Mouse (Mus musculus) CH12.LX (cell line): ENCODE measurements around the gene Jmjd1c. TPM values are rescaled to one million over a fixed set of nuclear protein-coding genes. Genes with fewer than 3 reads are reported as not detected.

Experiments used
- DNase-seq: peaks from one replicate; pipeline ENCODE4 v3.0.0-alpha.2; 2013; ENCODE audit errors: extremely low read depth
- H3K27ac ChIP-seq: 2 replicates; pipeline ENCODE4 v1.5.1; 2012; ENCODE audit warnings: low read depth, mild to moderate bottlenecking, control low read depth, moderate library complexity; ENCODE audit not compliant: insufficient read depth
- H3K27me3 ChIP-seq: replicated peaks from 2 replicates; pipeline ENCODE3; 2012; ENCODE audit warnings: inconsistent platforms
- H3K36me3 ChIP-seq, 2 experiments: replicated peaks in 1 of 2; 2 replicates each; pipeline versions ENCODE3 to v1.6.1; 2012; ENCODE audit warnings: inconsistent platforms in 1 of 2, low read length in 1 of 2, mild to moderate bottlenecking in 1 of 2, mixed read lengths in 1 of 2, moderate library complexity in 1 of 2; ENCODE audit not compliant: control insufficient read depth in 1 of 2, insufficient read depth in 1 of 2
- H3K4me1 ChIP-seq, 2 experiments: 2 replicates each; pipeline ENCODE4 v1.6.1; 2012; ENCODE audit warnings: inconsistent platforms in 1 of 2, moderate library complexity in 1 of 2; ENCODE audit not compliant: insufficient read depth in 2 of 2, control insufficient read depth in 1 of 2
- H3K4me2 ChIP-seq: 2 replicates; pipeline ENCODE4 v1.6.1; 2012; ENCODE audit warnings: low read depth, mild to moderate bottlenecking, control low read depth; ENCODE audit not compliant: poor library complexity, insufficient read depth, severe bottlenecking
- H3K4me3 ChIP-seq, 3 experiments: fragments of 150-350 bp in 1 of 3; sonication (generic) in 1 of 3; replicated peaks in 1 of 3; 2 replicates each; pipeline versions ENCODE3 to v1.5.1; 2011 to 2012; ENCODE audit warnings: low read depth in 2 of 3, low read length in 2 of 3, mild to moderate bottlenecking in 2 of 3, moderate library complexity in 2 of 3, control low read depth in 1 of 3, improper control_type of control experiment in 1 of 3, inconsistent platforms in 1 of 3, mixed read lengths in 1 of 3; ENCODE audit not compliant: poor library complexity in 1 of 3
- H3K79me2 ChIP-seq: replicated peaks from 2 replicates; pipeline ENCODE4 v1.6.1; 2012; ENCODE audit warnings: mild to moderate bottlenecking, moderate library complexity; ENCODE audit not compliant: control insufficient read depth, poor library complexity, insufficient read depth, severe bottlenecking; ENCODE audit errors: extremely low read depth
- H3K9ac ChIP-seq: 2 replicates; pipeline ENCODE4 v1.6.1; 2012; ENCODE audit warnings: low read depth, mild to moderate bottlenecking, control low read depth, moderate library complexity; ENCODE audit not compliant: insufficient read depth
- H3K9me3 ChIP-seq: replicated peaks from 2 replicates; pipeline ENCODE3; 2012; ENCODE audit warnings: low read length, inconsistent platforms, mixed read lengths
- CHD1 ChIP-seq: IDR thresholded peaks from 2 replicates; pipeline ENCODE4 v1.6.1; 2012; ENCODE audit warnings: low read depth, low read length, improper control_type of control experiment, inconsistent platforms
- CHD2 ChIP-seq: IDR thresholded peaks from 2 replicates; pipeline ENCODE4 v1.6.1; 2011; ENCODE audit warnings: low read length, improper control_type of control experiment
- E2F4 ChIP-seq: IDR thresholded peaks from 2 replicates; pipeline ENCODE4 v1.6.1; 2011; ENCODE audit warnings: low read depth, low read length, improper control_type of control experiment; ENCODE audit not compliant: insufficient replicate concordance
- MAX ChIP-seq: IDR thresholded peaks from 2 replicates; pipeline ENCODE4 v1.6.1; 2011; ENCODE audit warnings: low read length, improper control_type of control experiment
- MXI1 ChIP-seq: IDR thresholded peaks from 2 replicates; pipeline ENCODE4 v1.6.1; 2011; ENCODE audit warnings: mild to moderate bottlenecking, low read depth, low read length, improper control_type of control experiment
- NRF1 ChIP-seq: IDR thresholded peaks from 2 replicates; pipeline ENCODE4 v1.6.1; 2014; ENCODE audit warnings: low read depth, mild to moderate bottlenecking, inconsistent platforms, low read length, improper control_type of control experiment, moderate library complexity
- PAX5 ChIP-seq: IDR thresholded peaks from 2 replicates; pipeline ENCODE4 v1.6.1; 2012; ENCODE audit warnings: low read length, inconsistent platforms, mixed read lengths
- POLR2A ChIP-seq: IDR thresholded peaks from 2 replicates; pipeline ENCODE4 v1.6.1; 2011; ENCODE audit warnings: low read depth, mild to moderate bottlenecking, improper control_type of control experiment, low read length
- RAD21 ChIP-seq: IDR thresholded peaks from 2 replicates; pipeline ENCODE4 v1.6.1; 2011; ENCODE audit warnings: low read depth, mild to moderate bottlenecking, low read length, improper control_type of control experiment, moderate library complexity
- TBP ChIP-seq: conservative IDR thresholded peaks from 2 replicates; pipeline ENCODE4 v1.6.1; 2011; ENCODE audit warnings: low read depth, low read length, improper control_type of control experiment
- USF2 ChIP-seq: conservative IDR thresholded peaks from 2 replicates; pipeline ENCODE4 v1.6.1; 2011; ENCODE audit warnings: low read depth, low read length, improper control_type of control experiment
- ZNF384 ChIP-seq: IDR thresholded peaks from 2 replicates; pipeline ENCODE4 v1.6.1; 2012; ENCODE audit warnings: low read depth, low read length, improper control_type of control experiment, inconsistent platforms
- dilution Hi-C: fragments of 300-500 bp; cut with MboI; formaldehyde crosslinking; loops from 2 replicates; pipeline ENCODE4 v1.14.3; 2020; ENCODE audit warnings: low sequenced_read_pairs; ENCODE audit not compliant: extremely low pct_unique_long_range_greater_than_20kb, extremely low pct_ligation_motif_present
- in situ Hi-C: fragments of 300-500 bp; cut with MboI; formaldehyde crosslinking; loops from 3 replicates; pipeline ENCODE4 v1.14.3; 2019; ENCODE audit warnings: low sequenced_read_pairs, low pct_ligation_motif_present, low pct_unique_long_range_greater_than_20kb, mixed read lengths
- polyA plus RNA-seq: library from polyadenylated mRNA; unstranded; fragments of >175 nt; gene quantifications from 2 replicates; pipeline ENCODE4 v1.2.1, GENCODE M21; 2012; ENCODE audit warnings: low read depth; ENCODE audit not compliant: insufficient read length
- total RNA-seq, 2 experiments: library from RNA; depleted of rRNA; stranded (reverse); fragments of 300-350 nt in 1 of 2; fragments of >200 nt in 1 of 2; gene quantifications; 2 replicates each; pipeline ENCODE4 v1.2.3; 2012 to 2014

Jmjd1c gene
- total and polyA plus RNA-seq, 3 experiments: 41.2 to 50.1 (median 41.6) TPM

DNA sequence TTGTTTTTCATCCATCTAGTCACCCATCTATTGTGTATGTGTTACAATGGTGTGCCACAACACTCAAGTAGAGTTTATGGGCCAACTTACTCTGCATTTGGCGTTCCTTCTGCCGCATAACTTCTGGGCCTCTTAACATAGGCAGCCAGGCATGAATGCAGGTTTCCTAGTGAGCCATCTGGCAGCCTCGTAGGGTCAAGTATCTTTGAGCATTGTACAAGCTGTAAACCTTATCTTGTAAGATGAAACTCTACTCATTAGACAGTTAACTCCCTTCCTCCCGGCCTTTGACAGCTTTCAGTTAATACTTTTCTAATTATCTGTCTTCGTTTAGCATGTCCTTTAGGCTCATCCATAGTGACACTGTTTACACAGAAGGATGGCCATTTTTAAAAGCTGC lies 125.4 kb downstream of the Jmjd1c start:
- in situ Hi-C loops: no loop called here
- DNase-seq: peak; percentile 38
- H3K9ac ChIP-seq: no peak overlapping the region

DNA sequence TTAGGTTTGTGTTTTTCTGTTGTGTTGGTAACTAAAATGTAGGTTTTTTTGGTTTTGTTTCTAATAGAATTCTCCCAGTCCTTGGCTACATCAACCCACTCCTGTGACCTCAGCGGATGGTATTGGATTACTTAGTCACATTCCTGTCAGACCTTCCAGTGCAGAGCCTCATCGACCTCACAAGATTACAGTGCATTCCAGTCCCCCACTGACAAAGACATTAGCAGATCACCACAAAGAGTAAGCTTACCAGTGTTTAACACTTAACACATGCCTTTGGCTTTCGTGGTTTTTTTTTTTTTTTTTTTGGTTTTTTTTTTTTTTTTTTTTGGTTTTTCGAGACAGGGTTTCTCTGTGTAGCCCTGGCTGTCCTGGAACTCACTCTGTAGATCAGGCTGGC lies 128.0 kb downstream of the Jmjd1c start:
- Histone ChIP-seq H3K4me2 (no peak overlapping the region), H3K9me3 (no peaks in the 10 kb centered on the region), H3K27me3 (no peaks in the 10 kb centered on the region)
- TF ChIP-seq ZNF384 (peak; percentile 67), E2F4 (no peak)
- TF ChIP-seq, all 38 proteins: peak for 1
- no peak overlapping the region for H3K27ac ChIP-seq
- DNase-seq: no peak
- peaks cover 68 to 88% of the 10 kb centered on the region in 2 experiments for H3K36me3 ChIP-seq
- dilution Hi-C loops: no loop called here
- peaks cover 71% of the 10 kb centered on the region for H3K79me2 ChIP-seq
- H3K4me1 ChIP-seq: peaks cover 3 to 49% of the 10 kb centered on the region in 2 experiments
- no peak overlapping the region for H3K9ac ChIP-seq
- in situ Hi-C loops: no loop called here
- H3K4me3 ChIP-seq: no peak overlapping the region

More for the DNA sequence above, 125.4 kb downstream of the Jmjd1c start:
- H3K4me1 ChIP-seq: peaks cover 3 to 74% of the 10 kb centered on the region in 2 experiments
- dilution Hi-C loops: no loop called here
- no peaks in the 10 kb centered on the region for H3K9me3 ChIP-seq
- H3K27ac ChIP-seq: no peak overlapping the region
- H3K36me3 ChIP-seq: peaks cover 64 to 80% of the 10 kb centered on the region in 2 experiments
- no peak overlapping the region for H3K4me2 ChIP-seq
- H3K27me3 ChIP-seq: no peaks in the 10 kb centered on the region
- H3K79me2 ChIP-seq: peaks cover 73% of the 10 kb centered on the region
- H3K4me3 ChIP-seq: no peak overlapping the region
- TF ChIP-seq POLR2A: no peak
- TF ChIP-seq NRF1: no peak
- no peak for TF ChIP-seq MXI1
- TF ChIP-seq ZNF384: no peak
- TF ChIP-seq CHD1: no peak
- no peak for TF ChIP-seq TBP
- TF ChIP-seq RAD21: no peak
- no peak for TF ChIP-seq CHD2
- TF ChIP-seq, all 38 proteins: peak for 0

DNA sequence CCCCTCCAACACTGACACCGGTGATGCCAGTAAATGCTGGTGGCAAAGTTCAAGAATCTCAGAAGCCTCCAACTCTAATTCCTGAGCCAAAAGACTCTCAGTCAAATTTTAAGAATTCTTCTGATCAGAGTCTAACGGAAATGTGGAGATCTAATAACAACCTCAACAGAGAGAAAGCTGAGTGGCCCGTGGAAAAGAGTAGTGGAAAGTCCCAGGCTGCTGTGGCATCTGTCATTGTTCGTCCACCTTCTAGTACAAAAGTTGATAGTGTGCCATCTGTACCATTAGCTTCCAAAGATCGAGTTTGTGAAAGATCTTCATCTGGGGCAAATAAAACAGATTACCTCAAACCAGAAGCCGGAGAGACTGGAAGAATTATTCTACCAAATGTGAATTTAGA lies 129.6 kb downstream of the Jmjd1c start:
- H3K27me3 ChIP-seq: no peaks in the 10 kb centered on the region
- no peak overlapping the region for H3K4me3 ChIP-seq
- in situ Hi-C loops: no loop called here
- no peaks in the 10 kb centered on the region for H3K9me3 ChIP-seq
- peaks cover 63 to 87% of the 10 kb centered on the region in 2 experiments for H3K36me3 ChIP-seq
- DNase-seq: no peak
- H3K4me2 ChIP-seq: no peak overlapping the region
- H3K4me1 ChIP-seq: peaks cover 0 to 34% of the 10 kb centered on the region in 2 experiments; a peak in 2 of 4 replicates
- dilution Hi-C loops: no loop called here
- H3K27ac ChIP-seq: no peak overlapping the region
- no peak for TF ChIP-seq MAX
- no peak for TF ChIP-seq PAX5
- no peak for TF ChIP-seq USF2
- H3K79me2 ChIP-seq: peaks cover 59% of the 10 kb centered on the region
- no peak overlapping the region for H3K9ac ChIP-seq
